Mouse (Mus musculus): Measurements from ENCODE around the gene Bcl9l. TPM values are rescaled to one million over a fixed set of nuclear protein-coding genes. Genes with fewer than 3 reads are reported as not detected.

The Bcl9l gene
- polyA plus RNA-seq, 1 experiment from 2014 or later, result 8.0 TPM

DNA sequence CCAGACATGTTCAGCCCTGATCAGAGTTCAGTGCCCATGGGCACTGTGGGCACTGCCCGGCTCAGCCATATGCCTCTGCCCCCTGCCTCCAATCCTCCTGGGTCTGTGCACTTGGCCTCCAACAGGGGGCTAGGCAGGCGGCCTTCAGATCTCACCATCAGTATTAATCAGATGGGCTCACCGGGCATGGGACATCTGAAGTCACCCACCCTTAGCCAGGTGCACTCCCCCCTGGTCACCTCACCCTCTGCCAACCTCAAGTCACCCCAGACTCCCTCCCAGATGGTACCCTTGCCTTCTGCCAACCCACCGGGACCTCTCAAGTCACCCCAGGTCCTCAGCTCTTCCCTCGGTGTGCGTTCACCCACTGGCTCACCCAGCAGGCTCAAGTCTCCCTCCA lies 24.7 kb downstream of the Bcl9l start:
- ATAC-seq (ENCODE audit: insufficient read depth, low FRiP score, low TSS enrichment), result no peak
- 93% methylated on average over 6 of the region's 6 CpGs for WGBS
- no peak overlapping the region for H3K4me2 ChIP-seq (ENCODE audit: low read depth)

DNA sequence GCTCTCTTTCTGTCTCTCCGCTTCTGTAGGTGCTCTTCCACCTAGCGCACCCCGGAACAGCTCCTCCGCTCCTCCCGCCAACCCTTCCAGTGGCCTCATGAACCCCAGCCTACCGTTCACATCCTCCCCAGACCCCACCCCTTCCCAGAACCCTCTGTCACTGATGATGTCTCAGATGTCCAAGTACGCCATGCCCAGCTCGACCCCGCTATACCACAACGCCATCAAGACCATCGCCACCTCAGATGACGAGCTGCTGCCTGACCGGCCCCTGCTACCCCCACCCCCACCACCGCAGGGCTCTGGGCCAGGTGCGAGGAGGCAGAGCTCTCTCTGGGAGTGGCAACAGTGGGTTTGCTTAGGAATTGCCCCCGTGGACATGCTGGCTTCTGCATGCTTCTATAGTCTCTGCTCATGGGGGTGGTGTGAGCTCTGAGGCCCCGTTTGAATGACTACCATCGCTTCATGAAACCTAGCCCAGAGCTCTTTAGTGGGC lies 25.5 kb downstream of the Bcl9l start:
- H3K36me3 ChIP-seq (ENCODE audit: control insufficient read depth, insufficient read depth, low read length), result peaks cover 10% of the 10 kb centered on the region
- ATAC-seq (ENCODE audit: insufficient read depth, low FRiP score, low TSS enrichment), result no peak

More for the DNA sequence above, 24.7 kb downstream of the Bcl9l start:
- H3K9me3 ChIP-seq (ENCODE audit: control insufficient read depth, low read length), result no peaks in the 10 kb centered on the region
- no peaks in the 10 kb centered on the region for H3K27me3 ChIP-seq (ENCODE audit: control insufficient read depth, insufficient read depth, low read length)
- H3K9ac ChIP-seq (ENCODE audit: low read length), result no peak overlapping the region
- H3K27ac ChIP-seq (ENCODE audit: low read depth, low read length), result no peak overlapping the region
- H3K36me3 ChIP-seq (ENCODE audit: control insufficient read depth, insufficient read depth, low read length), result peaks cover 10% of the 10 kb centered on the region
- H3K4me3 ChIP-seq (ENCODE audit: low read depth, low read length), result no peak overlapping the region
- peaks cover 8% of the 10 kb centered on the region for H3K4me1 ChIP-seq (ENCODE audit: control insufficient read depth, insufficient read depth, low read length)
- DNase-seq (ENCODE audit: low spot score), result no peak

GRCm38 (mm10) chr9:44508721-44509486 lies 26.3 kb downstream of the Bcl9l start:
- WGBS, result 86% methylated on average over 19 of the region's 19 CpGs
- Histone ChIP-seq H3K27ac (ENCODE audit: low read depth, low read length) (no peak overlapping the region), H3K36me3 (ENCODE audit: control insufficient read depth, insufficient read depth, low read length) (peaks cover 9% of the 10 kb centered on the region), H3K4me3 (ENCODE audit: low read depth, low read length) (no peak overlapping the region), H3K27me3 (ENCODE audit: control insufficient read depth, insufficient read depth, low read length) (no peaks in the 10 kb centered on the region), H3K9me3 (ENCODE audit: control insufficient read depth, low read length) (no peaks in the 10 kb centered on the region), H3K4me2 (ENCODE audit: low read depth) (no peak overlapping the region), H3K4me1 (ENCODE audit: control insufficient read depth, insufficient read depth, low read length) (peaks cover 8% of the 10 kb centered on the region), H3K9ac (ENCODE audit: low read length) (0 out of 2 replicates have a peak overlapping the region, but pooled peaks have one; percentile 24)
- DNase-seq (ENCODE audit: low spot score) (no peak), ATAC-seq (ENCODE audit: insufficient read depth, low FRiP score, low TSS enrichment) (no peak)

More for the DNA sequence above, 25.5 kb downstream of the Bcl9l start:
- no peaks in the 10 kb centered on the region for H3K9me3 ChIP-seq (ENCODE audit: control insufficient read depth, low read length)
- DNase-seq (ENCODE audit: low spot score), result no peak
- H3K9ac ChIP-seq (ENCODE audit: low read length), result no peak overlapping the region
- H3K27ac ChIP-seq (ENCODE audit: low read depth, low read length), result no peak overlapping the region
- WGBS, result 87% methylated on average over 18 of the region's 18 CpGs
- H3K4me1 ChIP-seq (ENCODE audit: control insufficient read depth, insufficient read depth, low read length), result peaks cover 8% of the 10 kb centered on the region
- no peak overlapping the region for H3K4me2 ChIP-seq (ENCODE audit: low read depth)
- no peaks in the 10 kb centered on the region for H3K27me3 ChIP-seq (ENCODE audit: control insufficient read depth, insufficient read depth, low read length)
- no peak overlapping the region for H3K4me3 ChIP-seq (ENCODE audit: low read depth, low read length)

- no peak overlapping the region for H3K27ac ChIP-seq (ENCODE audit: low read depth, low read length)
- DNase-seq (ENCODE audit: low spot score) (peak; percentile 81), ATAC-seq (ENCODE audit: insufficient read depth, low FRiP score, low TSS enrichment) (no peak)
- peak overlapping the region; percentile 24; the same call in 1 of the 2 replicates for H3K9ac ChIP-seq (ENCODE audit: low read length)
- 13% methylated on average over 24 of the region's 27 CpGs for WGBS
- no peaks in the 10 kb centered on the region for H3K27me3 ChIP-seq (ENCODE audit: control insufficient read depth, insufficient read depth, low read length)
- H3K4me2 ChIP-seq (ENCODE audit: low read depth), result peak overlapping the region; percentile 48
- H3K36me3 ChIP-seq (ENCODE audit: control insufficient read depth, insufficient read depth, low read length), result peaks cover 7% of the 10 kb centered on the region
- H3K9me3 ChIP-seq (ENCODE audit: control insufficient read depth, low read length), result no peaks in the 10 kb centered on the region
- peak overlapping the region; percentile 25; the same call in 1 of the 2 replicates for H3K4me3 ChIP-seq (ENCODE audit: low read depth, low read length)
- H3K4me1 ChIP-seq (ENCODE audit: control insufficient read depth, insufficient read depth, low read length), result peaks cover 8% of the 10 kb centered on the region
These were observed 27.1 kb downstream of the Bcl9l start for GRCm38 (mm10) chr9:44509487-44510354.

DNA sequence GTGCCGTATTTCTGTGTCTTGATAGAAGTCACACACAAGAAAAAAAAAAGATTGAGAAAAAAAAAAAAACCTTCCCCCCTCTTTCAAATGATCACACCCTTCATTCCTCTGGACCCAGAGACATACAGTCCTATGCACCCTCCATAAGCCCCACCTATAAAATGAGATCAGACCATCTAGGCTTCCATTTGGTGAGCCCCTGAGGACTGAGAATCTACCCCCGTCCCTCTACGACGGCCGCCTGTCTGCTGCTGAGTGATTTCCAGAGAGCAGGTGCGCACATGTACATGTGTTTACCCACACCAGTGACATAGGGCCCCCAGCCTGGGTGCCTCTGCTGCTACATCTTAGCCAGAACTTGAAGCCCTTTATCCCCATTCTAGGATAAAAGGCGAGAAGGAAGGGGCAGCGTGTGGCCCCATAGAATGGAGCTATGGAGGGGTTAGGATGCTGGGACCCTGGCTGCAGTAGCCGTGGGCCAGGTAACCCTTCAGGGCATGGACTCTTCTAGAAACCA lies 27.8 kb downstream of the Bcl9l start:
- Histone ChIP-seq H3K9me3 (ENCODE audit: control insufficient read depth, low read length) (no peaks in the 10 kb centered on the region), H3K4me1 (ENCODE audit: control insufficient read depth, insufficient read depth, low read length) (peaks cover 8% of the 10 kb centered on the region), H3K9ac (ENCODE audit: low read length) (no peak overlapping the region), H3K4me3 (ENCODE audit: low read depth, low read length) (no peak overlapping the region), H3K27ac (ENCODE audit: low read depth, low read length) (no peak overlapping the region), H3K36me3 (ENCODE audit: control insufficient read depth, insufficient read depth, low read length) (peaks cover 6% of the 10 kb centered on the region), H3K27me3 (ENCODE audit: control insufficient read depth, insufficient read depth, low read length) (no peaks in the 10 kb centered on the region), H3K4me2 (ENCODE audit: low read depth) (peak overlapping the region; percentile 48)
- 43% methylated on average over 9 of the region's 9 CpGs for WGBS
- ATAC-seq (ENCODE audit: insufficient read depth, low FRiP score, low TSS enrichment) (no peak), DNase-seq (ENCODE audit: low spot score) (no peak)

DNA sequence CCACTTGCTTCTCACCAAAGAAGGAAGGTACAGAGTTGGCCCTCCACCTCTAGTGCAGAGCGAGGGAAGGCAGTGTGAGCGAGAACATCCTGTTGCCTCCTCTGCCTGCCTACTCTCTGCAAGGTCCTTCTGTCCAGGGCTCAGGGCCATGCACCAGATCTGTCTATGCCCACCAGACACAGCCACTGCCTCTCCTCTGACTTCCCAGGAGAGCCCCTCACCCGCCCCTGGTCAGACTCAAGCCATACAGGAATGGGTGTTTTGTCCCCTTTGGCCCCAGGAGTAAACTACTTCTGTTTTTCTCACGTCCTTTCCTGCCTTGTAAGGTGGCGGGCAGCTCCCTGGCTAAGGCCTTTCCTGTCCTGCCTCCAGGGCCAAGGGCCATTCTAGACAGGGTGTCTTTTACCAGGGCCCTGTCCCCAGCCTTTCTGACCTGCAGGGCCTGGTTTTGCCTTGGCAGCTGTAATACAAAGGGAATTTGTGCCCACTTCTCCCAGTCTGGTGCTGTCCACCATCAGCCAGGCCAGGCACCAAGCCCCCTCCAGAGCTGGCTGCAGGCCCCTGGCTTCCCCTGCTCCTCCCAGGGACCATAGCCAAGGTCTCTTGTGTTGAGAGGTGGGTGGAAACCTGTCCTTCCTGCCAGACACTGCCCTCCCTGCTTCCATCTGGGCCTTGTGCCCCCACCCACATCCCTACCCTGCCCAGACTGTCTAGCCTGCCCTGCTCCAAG lies 28.4 kb downstream of the Bcl9l start:
- no peak overlapping the region for H3K9ac ChIP-seq (ENCODE audit: low read length)
- DNase-seq (ENCODE audit: low spot score) (no peak), ATAC-seq (ENCODE audit: insufficient read depth, low FRiP score, low TSS enrichment) (no peak)
- no peak overlapping the region for H3K4me2 ChIP-seq (ENCODE audit: low read depth)
- WGBS, result 77% methylated on average over 5 of the region's 5 CpGs
- no peaks in the 10 kb centered on the region for H3K9me3 ChIP-seq (ENCODE audit: control insufficient read depth, low read length)
- H3K4me3 ChIP-seq (ENCODE audit: low read depth, low read length), result no peak overlapping the region
- H3K36me3 ChIP-seq (ENCODE audit: control insufficient read depth, insufficient read depth, low read length), result peaks cover under 1% of the 10 kb centered on the region
- peaks cover 8% of the 10 kb centered on the region for H3K4me1 ChIP-seq (ENCODE audit: control insufficient read depth, insufficient read depth, low read length)
- H3K27ac ChIP-seq (ENCODE audit: low read depth, low read length), result no peak overlapping the region
- H3K27me3 ChIP-seq (ENCODE audit: control insufficient read depth, insufficient read depth, low read length), result no peaks in the 10 kb centered on the region

DNA sequence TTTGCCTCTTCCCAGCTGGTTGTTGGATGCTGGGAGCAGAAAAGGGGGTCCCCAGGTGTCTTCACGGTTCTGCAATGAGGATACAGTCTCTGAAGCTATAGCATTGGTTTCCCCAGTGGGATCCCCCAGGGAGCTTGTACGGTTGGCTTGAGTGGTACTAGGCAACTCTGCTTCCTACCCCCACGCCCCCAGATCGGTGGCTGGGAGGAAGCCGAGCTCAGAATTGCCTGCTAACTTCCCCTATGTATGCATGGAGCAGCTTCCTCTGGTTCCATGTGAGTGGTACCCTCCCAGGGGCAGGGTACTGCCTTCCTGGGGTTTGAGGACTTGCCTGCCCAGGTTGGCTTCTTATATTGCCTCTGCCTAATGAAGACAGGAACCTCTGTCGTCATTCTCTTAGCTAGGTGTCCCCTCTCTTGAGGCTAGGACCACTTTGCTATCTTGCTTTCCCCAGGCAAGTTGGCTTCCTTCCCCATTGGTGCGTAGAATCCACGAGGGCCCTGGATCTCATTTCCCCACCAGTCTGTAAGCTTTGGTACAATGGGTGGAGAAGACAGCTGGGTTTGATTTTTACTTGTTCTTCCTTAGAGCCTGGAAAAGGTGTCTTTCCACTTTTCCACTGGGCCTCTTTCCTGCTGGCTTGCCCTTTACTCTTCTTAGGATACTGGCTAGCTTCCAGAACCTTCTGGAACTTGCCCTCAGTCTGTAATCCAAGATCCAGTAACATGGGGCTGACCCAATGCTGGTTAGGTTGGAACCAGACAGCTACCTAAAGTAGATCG lies 29.5 kb downstream of the Bcl9l start:
- no peak for ATAC-seq (ENCODE audit: insufficient read depth, low FRiP score, low TSS enrichment)

GRCm38 (mm10) chr9:44512717-44513003 lies 30.0 kb downstream of the Bcl9l start:
- Histone ChIP-seq H3K9me3 (ENCODE audit: control insufficient read depth, low read length) (no peaks in the 10 kb centered on the region), H3K4me2 (ENCODE audit: low read depth) (no peak overlapping the region), H3K4me1 (ENCODE audit: control insufficient read depth, insufficient read depth, low read length) (peaks cover 8% of the 10 kb centered on the region), H3K4me3 (ENCODE audit: low read depth, low read length) (no peak overlapping the region), H3K27ac (ENCODE audit: low read depth, low read length) (no peak overlapping the region), H3K9ac (ENCODE audit: low read length) (no peak overlapping the region), H3K27me3 (ENCODE audit: control insufficient read depth, insufficient read depth, low read length) (no peaks in the 10 kb centered on the region), H3K36me3 (ENCODE audit: control insufficient read depth, insufficient read depth, low read length) (no peaks in the 10 kb centered on the region; the same call in none of the 2 replicates)
- DNase-seq (ENCODE audit: low spot score) (no peak), ATAC-seq (ENCODE audit: insufficient read depth, low FRiP score, low TSS enrichment) (no peak)
- 89% methylated on average over 3 of the region's 3 CpGs for WGBS

More for the DNA sequence above, 29.5 kb downstream of the Bcl9l start:
- Histone ChIP-seq H3K9ac (ENCODE audit: low read length) (no peak overlapping the region), H3K4me1 (ENCODE audit: control insufficient read depth, insufficient read depth, low read length) (peaks cover 8% of the 10 kb centered on the region), H3K4me2 (ENCODE audit: low read depth) (no peak overlapping the region), H3K4me3 (ENCODE audit: low read depth, low read length) (no peak overlapping the region), H3K27ac (ENCODE audit: low read depth, low read length) (no peak overlapping the region), H3K27me3 (ENCODE audit: control insufficient read depth, insufficient read depth, low read length) (no peaks in the 10 kb centered on the region), H3K9me3 (ENCODE audit: control insufficient read depth, low read length) (no peaks in the 10 kb centered on the region), H3K36me3 (ENCODE audit: control insufficient read depth, insufficient read depth, low read length) (no peaks in the 10 kb centered on the region; the same call in none of the 2 replicates)
- 79% methylated on average over 9 of the region's 9 CpGs for WGBS
- DNase-seq (ENCODE audit: low spot score), result no peak

Data from neural tube, embryonic 11.5 days (tissue).